Mouse (Mus musculus) erythroblast, adult 5-6 weeks (primary cell): ENCODE results near the gene Mpi. TPM values are rescaled to one million over a fixed set of nuclear protein-coding genes. Genes with fewer than 3 reads are reported as not detected.

Experiments
- ATAC-seq: replicated peaks from 2 replicates; pipeline ENCODE4 v1.8.0; 2016; ENCODE audit warnings: moderate number of reproducible peaks, mild to moderate bottlenecking, moderate TSS enrichment, inconsistent platforms; ENCODE audit not compliant: poor library complexity, low FRiP score, severe bottlenecking
- total RNA-seq, 2 experiments: library from RNA; stranded (forward) in 1 of 2; stranded (reverse) in 1 of 2; fragments of 150-400 nt in 1 of 2; fragments of 200-764, 138-1000 nt in 1 of 2; gene quantifications; 2 replicates each; pipeline versions ENCODE4 v1.2.3 to v1.2.4; 2015 to 2017; ENCODE audit warnings: low replicate concordance in 2 of 2

Gene Mpi
- total RNA-seq, 2 experiments from 2014 or later = 2.8 to 12.9 TPM

GRCm38 (mm10) chr9:57497236-57497635 is 55.3 kb downstream of the Mpi start:
- ATAC-seq = no peak

DNA sequence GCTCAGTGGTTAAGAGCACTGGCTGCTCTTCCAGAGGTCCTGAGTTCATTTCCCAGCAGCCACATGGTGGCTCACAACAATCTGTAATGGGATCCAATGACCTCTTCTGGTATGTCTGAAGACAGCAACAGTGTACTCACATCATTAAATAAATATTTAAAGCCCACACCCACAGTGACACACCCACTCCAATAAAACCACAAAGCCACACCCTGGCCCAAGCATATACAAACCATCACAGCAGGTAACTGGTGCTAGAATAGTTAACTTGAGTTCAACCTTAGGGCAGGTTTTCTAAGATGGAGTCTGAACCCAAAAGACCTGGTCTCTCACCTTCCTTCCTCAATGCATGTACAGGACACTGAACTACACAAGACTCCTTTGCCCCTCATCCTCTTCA is 57.6 kb downstream of the Mpi start:
- ATAC-seq = no peak

Other genes with a start within 250 kb of the Mpi start
- 1.3 and 4.8 TPM in 2 replicates for gene Ppcdc, start 112.6 kb downstream of the Mpi start, total RNA-seq (2015; ENCODE audit: low replicate concordance)
- 4.3 and 5.4 TPM in 2 replicates for gene Ppcdc, start 112.6 kb downstream of the Mpi start, total RNA-seq (2017; ENCODE audit: low replicate concordance)
- 1.0 TPM in 1 of 2 replicates, not detected in the other for gene Scamp5, start 84.7 kb downstream of the Mpi start, total RNA-seq (2015; ENCODE audit: low replicate concordance)
- gene Scamp5, start 84.7 kb downstream of the Mpi start, total RNA-seq (2017; ENCODE audit: low replicate concordance) = 0.14 and 0.17 TPM in 2 replicates
- not detected in 2 replicates for gene Rpp25, start 48.7 kb downstream of the Mpi start, total RNA-seq (2015; ENCODE audit: low replicate concordance)
- gene Rpp25, start 48.7 kb downstream of the Mpi start, total RNA-seq (2017; ENCODE audit: low replicate concordance) = not detected in 2 replicates
- gene Cox5a, start 31.5 kb downstream of the Mpi start, total RNA-seq (2015; ENCODE audit: low replicate concordance) = 134 and 146 TPM in 2 replicates
- 23.7 and 45.9 TPM in 2 replicates for gene Cox5a, start 31.5 kb downstream of the Mpi start, total RNA-seq (2017; ENCODE audit: low replicate concordance)
- gene Fam219b, start 15.2 kb downstream of the Mpi start, total RNA-seq (2015; ENCODE audit: low replicate concordance) = 0.19 and 0.42 TPM in 2 replicates
- 4.2 and 4.7 TPM in 2 replicates for gene Fam219b, start 15.2 kb downstream of the Mpi start, total RNA-seq (2017; ENCODE audit: low replicate concordance)
- gene Scamp2, start 8.2 kb upstream of the Mpi start, total RNA-seq (2015; ENCODE audit: low replicate concordance) = 25.4 and 27.0 TPM in 2 replicates
- gene Scamp2, start 8.2 kb upstream of the Mpi start, total RNA-seq (2017; ENCODE audit: low replicate concordance) = 13.1 and 13.7 TPM in 2 replicates
- gene Ulk3, start 36.7 kb upstream of the Mpi start, total RNA-seq (2015; ENCODE audit: low replicate concordance) = 1.5 TPM in 1 of 2 replicates, not detected in the other
- 0.28 TPM in 1 of 2 replicates, not detected in the other for gene Ulk3, start 36.7 kb upstream of the Mpi start, total RNA-seq (2017; ENCODE audit: low replicate concordance)
- gene Cplx3, start 53.5 kb upstream of the Mpi start, total RNA-seq (2015; ENCODE audit: low replicate concordance) = not detected in 2 replicates
- 0.34 TPM in 1 of 2 replicates, not detected in the other for gene Cplx3, start 53.5 kb upstream of the Mpi start, total RNA-seq (2017; ENCODE audit: low replicate concordance)
- gene Lman1l, start 68.0 kb upstream of the Mpi start, total RNA-seq (2015; ENCODE audit: low replicate concordance) = not detected in 2 replicates
- not detected in 2 replicates for gene Lman1l, start 68.0 kb upstream of the Mpi start, total RNA-seq (2017; ENCODE audit: low replicate concordance)
- gene Csk, start 100.9 kb upstream of the Mpi start, total RNA-seq (2015; ENCODE audit: low replicate concordance) = 31.6 and 44.6 TPM in 2 replicates
- gene Csk, start 100.9 kb upstream of the Mpi start, total RNA-seq (2017; ENCODE audit: low replicate concordance) = 12.1 and 40.8 TPM in 2 replicates
- gene Cyp1a2, start 130.9 kb upstream of the Mpi start, total RNA-seq (2015; ENCODE audit: low replicate concordance) = not detected in 2 replicates
- not detected in 2 replicates for gene Cyp1a2, start 130.9 kb upstream of the Mpi start, total RNA-seq (2017; ENCODE audit: low replicate concordance)
- not detected in 2 replicates for gene Cyp1a1, start 135.2 kb upstream of the Mpi start, total RNA-seq (2015; ENCODE audit: low replicate concordance)
- gene Cyp1a1, start 135.2 kb upstream of the Mpi start, total RNA-seq (2017; ENCODE audit: low replicate concordance) = not detected in 2 replicates
- gene Edc3, start 155.8 kb upstream of the Mpi start, total RNA-seq (2015; ENCODE audit: low replicate concordance) = 2.9 and 3.3 TPM in 2 replicates
- 1.5 and 6.7 TPM in 2 replicates for gene Edc3, start 155.8 kb upstream of the Mpi start, total RNA-seq (2017; ENCODE audit: low replicate concordance)
- gene Clk3, start 213.1 kb upstream of the Mpi start, total RNA-seq (2015; ENCODE audit: low replicate concordance) = 234 and 296 TPM in 2 replicates
- 403 and 420 TPM in 2 replicates for gene Clk3, start 213.1 kb upstream of the Mpi start, total RNA-seq (2017; ENCODE audit: low replicate concordance)